Mouse (Mus musculus) forebrain, postnatal 0 days (tissue): ENCODE results near the gene Aqp1. TPM values are rescaled to one million over a fixed set of nuclear protein-coding genes. Genes with fewer than 3 reads are reported as not detected.
A peak's percentile ranks its signal among the peaks of the same experiment; 100 is the strongest.

Source experiments
- ATAC-seq: fragments of 200-750 bp; cut with Nextera tagmentation; 2 replicates; pipeline ENCODE4 v1.8.0; 2017; ENCODE audit warnings: mild to moderate bottlenecking, moderate library complexity
- DNase-seq: peaks from one replicate; pipeline ENCODE4 v3.0.0-alpha.2; 2015
- H3K27ac ChIP-seq: fragments of 300-500 bp; sonication (generic); 2 replicates; pipeline ENCODE4 v1.5.1; 2014; ENCODE audit warnings: low read depth, mild to moderate bottlenecking, antibody characterized with exemption, low read length, moderate library complexity, mixed read lengths
- H3K27me3 ChIP-seq: fragments of 300-500 bp; sonication (generic); 2 replicates; pipeline ENCODE4 v1.6.1; 2014; ENCODE audit warnings: mild to moderate bottlenecking, low read length, mixed read lengths; ENCODE audit not compliant: insufficient read depth
- H3K36me3 ChIP-seq: fragments of 300-500 bp; sonication (generic); 2 replicates; pipeline ENCODE4 v1.6.1; 2014; ENCODE audit warnings: mild to moderate bottlenecking, moderate library complexity; ENCODE audit not compliant: insufficient read depth
- H3K4me1 ChIP-seq: fragments of 300-500 bp; sonication (generic); 2 replicates; pipeline ENCODE4 v1.6.1; 2014; ENCODE audit warnings: antibody characterized with exemption; ENCODE audit not compliant: insufficient read depth
- H3K4me2 ChIP-seq: fragments of 300-500 bp; sonication (generic); 2 replicates; pipeline ENCODE4 v1.6.1; 2014; ENCODE audit warnings: low read depth, mild to moderate bottlenecking, moderate library complexity
- H3K4me3 ChIP-seq: fragments of 300-500 bp; sonication (generic); 2 replicates; pipeline ENCODE4 v1.5.1; 2014; ENCODE audit warnings: low read depth, low read length, mixed read lengths
- H3K9ac ChIP-seq: fragments of 300-500 bp; sonication (generic); 2 replicates; pipeline ENCODE4 v1.6.1; 2014; ENCODE audit warnings: mild to moderate bottlenecking
- H3K9me3 ChIP-seq: fragments of 300-500 bp; sonication (generic); 2 replicates; pipeline ENCODE4 v1.6.1; 2016; ENCODE audit warnings: low read length
- CTCF ChIP-seq: sonication (generic); IDR thresholded peaks from 2 replicates; pipeline ENCODE4 v1.5.1; 2016; ENCODE audit warnings: antibody characterized with exemption, control low read depth, low read depth
- WGBS: fragments of 180-500 bp; shearing (Covaris S2); extraction: QIAGEN DNeasy Blood & Tissue Kit; methylation state at CpG from one replicate; pipeline ENCODE4 v1.1.7; 2014; 5-methylcytosine and 5-hydroxymethylcytosine counted together
- polyA plus RNA-seq: library from polyadenylated mRNA; unstranded; fragments of >200 nt; fragmentation: Nextera tagmentation; extraction: Ambion mirVana; gene quantifications from 2 replicates; pipeline ENCODE4 v1.2.1, GENCODE M21; 2015
- total RNA-seq: library from RNA; depleted of rRNA; stranded (reverse); fragments of >200 nt; gene quantifications from 2 replicates; pipeline ENCODE4 v1.2.3, GENCODE M21; 2014; rRNA removed

Aqp1 gene
- total RNA-seq (10.3 and 13.0 TPM in 2 replicates), polyA plus RNA-seq (11.0 and 11.9 TPM in 2 replicates)

DNA sequence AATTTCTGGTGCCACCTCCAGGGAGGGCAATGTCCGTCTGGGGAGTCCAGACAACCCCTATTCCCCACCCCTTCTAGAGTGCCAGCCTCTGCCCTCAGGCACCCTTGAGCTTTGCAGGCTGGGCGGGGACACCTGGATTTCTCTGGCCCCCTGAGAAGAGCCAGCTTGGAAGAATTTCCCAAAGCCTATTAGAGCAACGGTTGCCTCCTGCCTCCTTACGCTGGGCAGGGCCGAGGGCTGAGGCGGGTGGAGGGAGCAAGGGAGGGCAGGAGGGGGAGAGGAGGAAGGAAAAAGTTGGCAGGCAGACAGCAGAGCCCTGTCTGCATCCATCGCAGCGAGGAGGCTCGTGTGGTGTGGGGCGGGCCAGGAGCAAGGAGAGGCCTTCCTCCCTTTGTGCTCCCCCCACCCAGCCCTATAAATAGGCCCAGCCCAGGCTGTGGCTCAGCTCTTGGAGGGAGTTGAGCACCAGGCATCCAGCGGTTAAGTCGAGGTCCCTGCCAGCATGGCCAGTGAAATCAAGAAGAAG lies at the start of gene Aqp1:
TSS of gene Aqp1 (plus strand) at position 444 of the 526 bp plus-strand sequence.
- H3K9ac ChIP-seq = no peak within 1 kb of the TSS
- WGBS = 14% methylated on average over 12 of the region's 12 CpGs
- H3K4me3 ChIP-seq = no peak within 1 kb of the TSS
- peaks cover 9% of the 10 kb centered on the region for H3K4me1 ChIP-seq
- TF ChIP-seq CTCF = no peak
- DNase-seq (no peak), ATAC-seq (peak; percentile 64)
- no peaks in the 10 kb centered on the region for H3K9me3 ChIP-seq
- no peaks in the 10 kb centered on the region; the same call in 1 of the 2 replicates for H3K27me3 ChIP-seq
- no peak within 1 kb of the TSS for H3K27ac ChIP-seq
- H3K4me2 ChIP-seq = no peak within 1 kb of the TSS
- no peaks in the 10 kb centered on the region for H3K36me3 ChIP-seq

DNA sequence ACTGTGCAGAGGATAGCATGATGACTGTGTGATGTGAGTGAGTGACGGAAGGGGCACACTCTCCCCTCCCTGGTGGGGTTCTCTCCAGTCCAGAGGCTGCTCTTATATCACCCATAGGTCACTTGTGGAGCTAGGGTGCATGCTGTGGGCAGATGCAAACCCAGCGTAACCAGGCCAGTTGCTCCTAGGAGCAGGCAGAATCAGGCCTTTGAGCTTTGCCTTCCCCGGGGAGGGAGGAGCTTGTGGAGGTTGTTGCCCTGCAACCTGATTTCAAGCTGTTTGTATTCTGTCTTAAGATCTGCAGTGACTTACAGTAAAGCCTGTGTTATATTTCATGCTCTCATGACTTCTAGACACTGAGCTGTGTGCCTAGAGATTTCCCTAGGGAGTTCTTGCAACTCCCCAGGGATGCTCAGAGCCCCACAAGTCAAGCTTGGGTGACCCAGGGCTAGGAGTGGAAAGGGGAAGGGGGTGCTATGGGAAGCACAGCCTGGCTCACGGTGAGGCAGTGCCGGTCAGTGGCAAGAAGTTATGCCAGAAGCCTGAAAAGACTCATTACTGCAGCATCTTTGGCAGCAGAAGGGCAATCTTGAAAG lies 48.1 kb upstream of the Aqp1 start:
- H3K36me3 ChIP-seq = peaks cover 13% of the 10 kb centered on the region
- no peak overlapping the region for H3K9ac ChIP-seq
- DNase-seq = no peak
- WGBS = 89% methylated on average over 5 of the region's 5 CpGs
- H3K4me2 ChIP-seq = no peak overlapping the region
- no peaks in the 10 kb centered on the region for H3K9me3 ChIP-seq
- no peak for TF ChIP-seq CTCF
- no peak overlapping the region for H3K27ac ChIP-seq
- no peaks in the 10 kb centered on the region for H3K4me1 ChIP-seq
- ATAC-seq = no peak
- no peak overlapping the region for H3K4me3 ChIP-seq
- H3K27me3 ChIP-seq = no peaks in the 10 kb centered on the region

- Histone ChIP-seq H3K27ac (no peak overlapping the region), H3K4me1 (no peaks in the 10 kb centered on the region), H3K9me3 (no peaks in the 10 kb centered on the region), H3K36me3 (peaks cover 9% of the 10 kb centered on the region), H3K4me2 (no peak overlapping the region), H3K4me3 (no peak overlapping the region), H3K9ac (no peak overlapping the region), H3K27me3 (no peaks in the 10 kb centered on the region)
- ATAC-seq (no peak), DNase-seq (no peak)
- no peak for TF ChIP-seq CTCF
- 59% methylated on average over 19 of the region's 19 CpGs for WGBS
Observed at GRCm38 (mm10) chr6:55294549-55295131, 41.6 kb upstream of the Aqp1 start.

DNA sequence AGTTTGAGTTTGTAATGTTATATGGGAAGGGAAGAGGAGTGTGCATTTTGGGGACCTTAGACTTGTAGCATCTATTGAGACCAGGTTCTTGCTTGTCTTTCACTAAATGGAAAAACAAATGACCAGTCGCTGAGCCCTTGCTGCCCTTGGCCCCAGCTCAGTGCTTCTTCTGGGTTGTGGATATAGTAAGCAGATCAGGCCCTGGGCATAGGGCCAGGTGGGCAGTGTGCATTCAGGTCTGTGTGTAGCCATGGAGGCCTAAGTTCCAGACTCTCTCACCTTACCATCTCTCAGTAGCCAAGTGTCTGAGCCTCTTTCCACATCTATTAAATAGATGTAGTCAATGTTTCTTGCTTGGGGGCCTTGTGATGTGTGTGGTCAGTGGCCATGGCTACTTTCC lies 40.9 kb upstream of the Aqp1 start:
- H3K9ac ChIP-seq = no peak overlapping the region
- H3K4me3 ChIP-seq = no peak overlapping the region
- no peaks in the 10 kb centered on the region for H3K9me3 ChIP-seq
- peaks cover 9% of the 10 kb centered on the region for H3K36me3 ChIP-seq
- no peak overlapping the region for H3K4me2 ChIP-seq
- no peaks in the 10 kb centered on the region for H3K4me1 ChIP-seq
- DNase-seq = no peak
- ATAC-seq = no peak
- no peak for TF ChIP-seq CTCF
- 86% methylated on average over 1 of the region's 1 CpGs for WGBS
- no peaks in the 10 kb centered on the region for H3K27me3 ChIP-seq
- no peak overlapping the region for H3K27ac ChIP-seq

GRCm38 (mm10) chr6:55299482-55299881 lies 36.8 kb upstream of the Aqp1 start:
- Histone ChIP-seq H3K9ac (no peak overlapping the region), H3K27ac (no peak overlapping the region), H3K36me3 (peaks cover 14% of the 10 kb centered on the region), H3K27me3 (no peaks in the 10 kb centered on the region), H3K4me2 (no peak overlapping the region), H3K4me1 (no peaks in the 10 kb centered on the region), H3K9me3 (no peaks in the 10 kb centered on the region), H3K4me3 (no peak overlapping the region)
- no peak for ATAC-seq
- WGBS = 93% methylated on average over 8 of the region's 8 CpGs
- no peak for TF ChIP-seq CTCF
- DNase-seq = no peak

GRCm38 (mm10) chr6:55299917-55300316 lies 36.3 kb upstream of the Aqp1 start:
- H3K27me3 ChIP-seq = no peaks in the 10 kb centered on the region
- no peaks in the 10 kb centered on the region for H3K4me1 ChIP-seq
- H3K4me2 ChIP-seq = no peak overlapping the region
- 97% methylated on average over 2 of the region's 2 CpGs for WGBS
- no peaks in the 10 kb centered on the region for H3K9me3 ChIP-seq
- H3K27ac ChIP-seq = no peak overlapping the region
- no peak for DNase-seq
- H3K36me3 ChIP-seq = peaks cover 14% of the 10 kb centered on the region
- H3K4me3 ChIP-seq = no peak overlapping the region
- no peak overlapping the region for H3K9ac ChIP-seq
- TF ChIP-seq CTCF = no peak
- no peak for ATAC-seq

DNA sequence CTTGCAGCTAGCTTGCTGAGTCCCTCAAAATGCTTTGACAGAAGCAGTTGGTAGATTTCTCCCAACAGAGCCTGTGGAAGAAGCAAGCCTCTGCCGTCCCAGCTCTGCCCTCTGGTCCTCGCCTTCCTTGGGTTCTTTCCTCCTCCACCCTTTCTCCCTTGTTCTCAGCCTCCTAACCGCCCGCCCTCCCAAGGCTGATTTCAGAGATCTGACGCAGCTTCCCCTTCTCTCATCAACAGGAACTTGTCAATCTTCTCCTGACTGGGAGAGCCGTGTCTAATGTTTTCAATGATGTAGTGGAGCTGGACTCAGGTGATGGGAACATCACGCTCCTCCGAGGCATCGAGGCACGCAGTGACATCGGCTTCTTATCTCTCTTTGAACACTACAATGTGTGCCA lies 35.5 kb upstream of the Aqp1 start:
- no peak overlapping the region for H3K4me2 ChIP-seq
- H3K9ac ChIP-seq = no peak overlapping the region
- DNase-seq (no peak), ATAC-seq (no peak)
- peaks cover 14% of the 10 kb centered on the region for H3K36me3 ChIP-seq
- no peaks in the 10 kb centered on the region for H3K27me3 ChIP-seq
- 96% methylated on average over 11 of the region's 11 CpGs for WGBS
- H3K4me1 ChIP-seq = no peaks in the 10 kb centered on the region
- TF ChIP-seq CTCF = no peak
- no peaks in the 10 kb centered on the region for H3K9me3 ChIP-seq
- no peak overlapping the region for H3K4me3 ChIP-seq
- H3K27ac ChIP-seq = no peak overlapping the region
